Mouse (Mus musculus): Measurements from ENCODE around the gene Vps53. TPM values are rescaled to one million over a fixed set of nuclear protein-coding genes. Genes with fewer than 3 reads are reported as not detected.
"Not testable (repeated sequence)": the region's sequence is repeated elsewhere in the genome, so short reads cannot be mapped to it uniquely, and the experiment has no call there.

Gene Vps53
- 16.3 and 22.2 TPM in 2 replicates for polyA plus RNA-seq (2012; rRNA removed)

GRCm38 (mm10) chr11:76179495-76180145, at the start of gene Vps53, which contains the start of gene Fam57a:
TSS of gene Vps53 (minus strand) at chr11:76179647.
TSS of gene Fam57a (plus strand) at chr11:76179671.
- DNase-seq = peak; percentile 90
- peaks cover 6% of the 10 kb centered on the region; the same call in 1 of the 2 replicates for H3K4me1 ChIP-seq (ENCODE audit: control insufficient read depth, insufficient read depth, low read length)
- under 1% methylated on average over 37 of the region's 37 CpGs for WGBS
- TF ChIP-seq CTCF (IDR thresholded peaks at IDR 0.05; ENCODE audit: insufficient read depth, low read length) (no peak), POLR2A (IDR thresholded peaks at IDR 0.05; ENCODE audit: borderline replicate concordance, extremely low read depth, low read depth, low read length) (peak; percentile 68; the same call in 1 of the 2 replicates)
- peak within 1 kb of the TSS; percentile 75 for H3K4me3 ChIP-seq (replicated peaks; ENCODE audit: extremely low read depth, low read depth, low read length)

DNA sequence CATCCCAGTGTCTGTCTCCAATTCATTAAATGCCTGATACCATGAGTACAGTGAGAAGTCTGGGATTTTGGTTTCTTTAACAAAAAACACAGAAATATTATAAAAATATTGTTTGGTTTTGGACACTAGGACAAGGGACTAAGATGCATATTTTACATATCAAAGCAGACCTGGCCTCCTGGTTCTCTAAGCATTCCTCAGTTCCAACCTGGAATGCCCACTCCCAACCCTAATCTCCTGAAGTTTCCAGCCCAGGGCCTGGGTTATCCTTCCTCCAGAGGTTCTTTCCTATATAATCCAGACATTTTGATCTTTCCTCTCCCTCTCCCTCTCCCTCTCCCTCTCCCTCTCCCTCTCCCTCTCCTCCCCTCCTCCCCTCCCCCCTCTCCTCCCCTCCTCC, 45.6 kb upstream of the Vps53 start:
- TF ChIP-seq POLR2A (IDR thresholded peaks at IDR 0.05; ENCODE audit: borderline replicate concordance, extremely low read depth, low read depth, low read length) = no peak
- no peak for TF ChIP-seq CTCF (IDR thresholded peaks at IDR 0.05; ENCODE audit: insufficient read depth, low read length)
- Histone ChIP-seq H3K4me1 (ENCODE audit: control insufficient read depth, insufficient read depth, low read length) (peaks cover 3% of the 10 kb centered on the region), H3K4me3 (replicated peaks; ENCODE audit: extremely low read depth, low read depth, low read length) (no peak overlapping the region)
- DNase-seq = no peak

DNA sequence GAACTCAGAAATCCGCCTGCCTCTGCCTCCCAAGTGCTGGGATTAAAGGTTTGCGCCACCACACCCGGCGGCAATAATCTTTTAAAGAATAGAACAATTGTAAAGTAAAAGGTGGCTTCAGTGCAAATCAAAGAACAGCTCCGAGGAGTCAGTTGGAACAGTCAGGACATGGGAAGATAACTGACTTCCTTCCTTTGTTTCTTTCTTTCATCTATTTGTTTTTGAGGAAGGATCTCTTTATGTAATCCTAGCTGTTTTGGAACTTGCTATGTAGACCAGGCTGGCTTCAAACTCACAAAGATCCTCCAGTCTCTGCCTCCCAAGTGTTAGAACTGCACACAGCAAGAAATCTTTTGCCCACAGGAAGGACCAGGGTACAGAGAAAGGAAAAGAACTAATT, 45.2 kb upstream of the Vps53 start:
- 76% methylated on average over 5 of the region's 5 CpGs for whole genome bisulfite sequencing
- DNase-seq = no peak
- peaks cover 3% of the 10 kb centered on the region for H3K4me1 ChIP-seq (ENCODE audit: control insufficient read depth, insufficient read depth, low read length)
- H3K4me3 ChIP-seq (replicated peaks; ENCODE audit: extremely low read depth, low read depth, low read length) = no peak overlapping the region
- no peak for TF ChIP-seq POLR2A (IDR thresholded peaks at IDR 0.05; ENCODE audit: borderline replicate concordance, extremely low read depth, low read depth, low read length)
- no peak for TF ChIP-seq CTCF (IDR thresholded peaks at IDR 0.05; ENCODE audit: insufficient read depth, low read length)

- TF ChIP-seq CTCF (IDR thresholded peaks at IDR 0.05; ENCODE audit: insufficient read depth, low read length) (peak; percentile 95), POLR2A (IDR thresholded peaks at IDR 0.05; ENCODE audit: borderline replicate concordance, extremely low read depth, low read depth, low read length) (peak; percentile 83; the same call in 1 of the 2 replicates)
- DNase-seq = peak; percentile 95
- under 1% methylated on average over 35 of the region's 35 CpGs for WGBS
- Histone ChIP-seq H3K4me3 (replicated peaks; ENCODE audit: extremely low read depth, low read depth, low read length) (peak within 1 kb of the TSS; percentile 81), H3K4me1 (ENCODE audit: control insufficient read depth, insufficient read depth, low read length) (no peaks in the 10 kb centered on the region; the same call in 1 of the 2 replicates)
These were observed 37.9 kb upstream of the Vps53 start, which contains the start of the genes Dbil5 and Gemin4 for GRCm38 (mm10) chr11:76217390-76217800. TSS of gene Dbil5 (plus strand) at chr11:76217608. TSS of gene Gemin4 (minus strand) at chr11:76217664.

GRCm38 (mm10) chr11:76216681-76217389, 37.4 kb upstream of the Vps53 start:
- TF ChIP-seq CTCF (IDR thresholded peaks at IDR 0.05; ENCODE audit: insufficient read depth, low read length) = no peak
- TF ChIP-seq POLR2A (IDR thresholded peaks at IDR 0.05; ENCODE audit: borderline replicate concordance, extremely low read depth, low read depth, low read length) = no peak
- DNase-seq = peak; percentile 66
- peak overlapping the region; percentile 81 for H3K4me3 ChIP-seq (replicated peaks; ENCODE audit: extremely low read depth, low read depth, low read length)
- H3K4me1 ChIP-seq (ENCODE audit: control insufficient read depth, insufficient read depth, low read length) = no peaks in the 10 kb centered on the region; the same call in 1 of the 2 replicates
- WGBS = 1% methylated on average over 33 of the region's 33 CpGs

GRCm38 (mm10) chr11:76216049-76216540, 36.6 kb upstream of the Vps53 start:
- no peak overlapping the region for H3K4me3 ChIP-seq (replicated peaks; ENCODE audit: extremely low read depth, low read depth, low read length)
- no peaks in the 10 kb centered on the region; the same call in 1 of the 2 replicates for H3K4me1 ChIP-seq (ENCODE audit: control insufficient read depth, insufficient read depth, low read length)
- 92% methylated on average over 5 of the region's 5 CpGs for WGBS
- no peak for DNase-seq
- TF ChIP-seq POLR2A (IDR thresholded peaks at IDR 0.05; ENCODE audit: borderline replicate concordance, extremely low read depth, low read depth, low read length) (no peak), CTCF (IDR thresholded peaks at IDR 0.05; ENCODE audit: insufficient read depth, low read length) (no peak)

- 53% methylated on average over 2 of the region's 2 CpGs for WGBS
- no peak for TF ChIP-seq CTCF (IDR thresholded peaks at IDR 0.05; ENCODE audit: insufficient read depth, low read length)
- Histone ChIP-seq H3K4me1 (ENCODE audit: control insufficient read depth, insufficient read depth, low read length) (no peaks in the 10 kb centered on the region; the same call in 1 of the 2 replicates), H3K4me3 (replicated peaks; ENCODE audit: extremely low read depth, low read depth, low read length) (no peak overlapping the region)
- no peak for DNase-seq
These were observed 35.6 kb upstream of the Vps53 start for GRCm38 (mm10) chr11:76215011-76215410.

GRCm38 (mm10) chr11:76213841-76214240, 34.4 kb upstream of the Vps53 start:
- WGBS = 80% methylated on average over 5 of the region's 5 CpGs
- DNase-seq = no peak
- TF ChIP-seq CTCF (IDR thresholded peaks at IDR 0.05; ENCODE audit: insufficient read depth, low read length) (no peak), POLR2A (IDR thresholded peaks at IDR 0.05; ENCODE audit: borderline replicate concordance, extremely low read depth, low read depth, low read length) (no peak)
- no peak overlapping the region for H3K4me3 ChIP-seq (replicated peaks; ENCODE audit: extremely low read depth, low read depth, low read length)
- H3K4me1 ChIP-seq (ENCODE audit: control insufficient read depth, insufficient read depth, low read length) = no peaks in the 10 kb centered on the region; the same call in 1 of the 2 replicates

DNA sequence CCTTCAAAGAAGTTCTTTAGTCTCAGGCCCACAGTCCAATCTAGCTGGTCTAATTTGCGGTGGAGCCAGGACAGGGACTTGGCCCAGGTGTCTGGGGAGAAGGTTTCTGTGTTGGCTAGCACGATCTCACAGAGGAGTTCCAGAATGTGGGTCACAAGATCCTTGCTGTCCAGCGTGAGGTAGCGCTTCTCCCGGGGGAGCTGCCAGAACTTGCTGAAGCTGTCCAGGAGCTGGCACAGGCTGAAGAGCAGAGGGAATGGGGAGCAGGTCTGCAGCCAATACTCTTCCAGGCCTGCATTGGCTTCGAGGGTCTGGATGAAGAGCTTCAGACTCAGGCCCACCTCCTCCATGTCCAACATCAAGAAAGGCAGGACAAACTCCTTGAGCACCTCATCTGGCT, 32.1 kb upstream of the Vps53 start:
- WGBS = 85% methylated on average over 6 of the region's 6 CpGs
- DNase-seq; H3K4me1 ChIP-seq (ENCODE audit: control insufficient read depth, insufficient read depth, low read length); H3K4me3 ChIP-seq (replicated peaks; ENCODE audit: extremely low read depth, low read depth, low read length): not testable (repeated sequence)

All from lung, adult 2 months (tissue).